Mouse (Mus musculus) heart, postnatal 4 days (tissue): ENCODE measurements at regions not wholly inside any gene's neighbourhood (a gene's known extent, or its start where the extent isn't known, plus 50 kb on each side); places are given as distances from the start of the nearest gene placed in this dataset.
"Not testable (repeated sequence)": the region's sequence is repeated elsewhere in the genome, so short reads cannot be mapped to it uniquely, and the experiment has no call there.

ENCODE experiments used
- DNase-seq: peaks from one replicate; pipeline ENCODE4 v3.0.0; 2021

DNA sequence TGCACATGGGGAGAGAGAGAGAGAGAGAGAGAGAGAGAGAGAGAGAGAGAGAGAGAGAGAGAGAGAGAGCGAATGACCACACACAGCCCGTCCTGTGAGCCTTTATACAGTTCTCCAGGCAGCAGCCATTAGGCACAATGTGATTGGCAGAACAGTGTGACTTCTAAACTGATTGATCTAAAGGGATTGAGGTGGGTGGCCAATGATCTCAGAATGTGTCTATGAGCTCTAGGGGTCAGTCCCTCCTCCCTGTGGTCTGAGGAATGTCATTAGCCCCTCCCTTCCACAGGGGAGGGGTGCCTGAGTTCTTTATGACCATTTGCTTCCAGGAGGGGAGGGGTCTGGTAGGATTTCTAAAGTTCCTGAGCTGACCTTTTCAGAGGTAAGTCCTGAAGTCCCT lies 62.1 kb downstream of the Duxbl3 start:
- DNase-seq, result not testable (repeated sequence)

- DNase-seq, result no peak
These were observed 63.0 kb downstream of the Duxbl3 start for GRCm38 (mm10) chr14:26320736-26321135.

DNA sequence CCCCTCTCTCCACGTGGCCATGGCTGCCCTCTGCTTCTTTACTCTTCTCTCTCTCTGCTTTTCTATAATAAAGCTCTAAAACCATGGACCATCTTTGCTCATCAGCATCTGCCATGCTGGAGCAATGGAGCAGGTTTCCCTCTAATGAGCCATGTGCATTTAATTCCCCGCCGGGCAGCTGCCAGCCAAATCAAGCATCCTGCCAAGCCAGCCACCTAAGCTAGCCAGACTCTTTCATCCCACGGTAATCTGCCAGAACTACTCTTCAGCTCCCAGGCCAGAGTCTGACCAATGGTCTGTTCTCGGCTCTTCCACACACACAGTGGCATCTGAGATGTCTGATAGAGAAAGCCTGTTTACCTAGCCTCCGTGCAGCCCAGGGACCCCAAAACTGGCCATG lies 70.8 kb downstream of the Duxbl3 start:
- no peak for DNase-seq

DNA sequence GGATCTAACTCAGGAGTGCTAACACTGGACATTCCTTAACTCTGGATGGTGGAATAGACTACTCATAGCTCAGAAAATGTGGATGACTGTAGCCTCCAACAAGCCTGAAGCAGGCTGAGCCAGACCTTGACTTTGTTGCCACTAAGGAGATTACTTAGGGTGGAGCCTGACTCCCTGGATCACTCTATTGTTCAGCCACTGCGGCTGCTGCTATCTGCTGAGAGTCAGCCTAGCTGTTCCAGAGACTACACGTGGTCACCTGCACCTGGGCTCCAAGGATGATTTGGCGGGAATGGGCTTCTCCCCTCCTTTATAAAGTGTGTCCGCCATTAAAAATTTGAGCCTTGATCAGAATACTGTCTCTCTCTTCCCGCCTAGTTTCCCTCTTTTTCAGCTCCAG lies 83.3 kb downstream of the Duxbl3 start:
- no peak for DNase-seq

- no peak for DNase-seq
These were observed 87.5 kb downstream of the Duxbl3 start for GRCm38 (mm10) chr14:26345227-26345626.

DNA sequence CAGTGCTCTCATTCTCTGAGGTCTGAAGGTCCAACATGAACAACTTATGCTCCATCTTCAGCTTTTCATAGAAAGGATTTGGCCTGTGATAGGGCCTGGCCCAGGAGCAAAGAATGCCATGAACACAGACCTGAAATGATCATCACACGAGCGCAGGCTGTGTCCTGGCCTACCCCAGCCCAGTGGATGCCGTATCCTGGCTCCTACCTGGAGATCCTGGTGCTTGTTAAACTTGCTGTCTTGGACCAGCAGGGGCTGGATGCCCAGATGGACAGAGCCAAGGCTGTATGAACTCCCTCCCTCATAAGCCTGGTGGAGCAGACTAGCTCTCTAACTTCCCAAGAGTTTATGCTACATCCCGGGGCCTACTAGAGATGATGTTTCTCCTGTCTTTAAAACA lies 89.5 kb downstream of the Duxbl3 start:
- DNase-seq, result no peak

DNA sequence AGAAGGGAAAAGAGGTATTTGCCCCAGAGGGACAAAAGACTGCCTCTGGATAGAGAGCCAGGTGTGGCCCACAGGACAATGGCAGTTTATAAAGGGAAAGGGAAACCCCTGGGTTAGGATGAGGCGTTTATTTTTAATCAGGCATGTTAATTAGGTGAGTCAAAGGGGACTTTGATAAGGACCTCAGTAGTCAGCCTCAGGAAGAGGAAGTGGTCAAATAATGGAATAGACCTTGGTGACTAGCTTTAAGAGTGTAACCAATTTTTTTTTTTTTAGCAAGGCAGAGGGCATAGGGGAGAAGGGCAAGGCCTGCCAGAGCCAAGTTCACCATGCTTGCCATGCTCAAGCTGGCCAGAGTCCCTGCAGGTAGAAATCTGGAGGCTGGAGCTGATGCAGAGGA lies 95.2 kb downstream of the Duxbl3 start:
- DNase-seq, result no peak

DNA sequence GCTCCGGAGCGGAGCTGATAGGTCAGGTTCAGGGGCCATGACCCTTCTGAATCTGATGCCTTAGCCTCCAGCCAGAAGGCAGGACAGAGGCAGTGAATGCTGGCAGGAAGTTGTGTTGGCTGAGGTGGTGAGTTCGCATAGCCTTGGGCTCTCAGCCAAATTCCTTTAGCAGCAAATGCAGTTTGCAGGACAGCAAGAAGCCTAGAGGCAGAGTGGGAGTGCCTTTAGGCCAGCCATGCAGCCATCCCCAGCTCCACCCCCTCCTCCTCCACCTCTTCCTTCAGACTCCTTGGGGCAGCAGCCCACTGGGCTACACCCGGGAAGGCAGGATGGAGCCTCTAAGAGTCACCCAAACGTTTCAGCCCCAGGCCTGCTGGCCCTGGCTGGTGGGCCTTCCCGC lies 99.5 kb downstream of the Duxbl3 start:
- DNase-seq, result peak; percentile 62

DNA sequence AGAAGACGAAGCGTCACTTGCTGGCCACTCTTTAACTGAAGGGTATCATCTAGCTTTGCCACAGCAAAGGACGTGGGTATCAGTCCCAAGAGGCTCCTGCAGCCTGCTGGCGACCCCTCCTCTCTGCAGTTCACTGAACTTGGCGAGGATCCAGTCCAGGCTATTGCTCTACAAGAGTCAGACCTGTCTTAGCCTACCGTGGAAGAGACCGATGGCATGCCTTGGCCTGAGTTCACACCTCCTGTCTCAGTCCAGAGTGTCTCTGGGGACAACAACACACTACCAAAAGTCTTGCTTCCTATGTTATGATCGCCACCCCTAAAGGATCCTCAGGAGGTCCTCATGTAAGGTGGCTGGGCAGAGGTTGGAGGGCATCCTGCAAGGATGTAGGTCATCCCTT lies 100.2 kb downstream of the Duxbl3 start:
- DNase-seq, result no peak

- no peak for DNase-seq
These were observed 102.3 kb downstream of the Duxbl3 start for GRCm38 (mm10) chr14:26360071-26360470.

DNA sequence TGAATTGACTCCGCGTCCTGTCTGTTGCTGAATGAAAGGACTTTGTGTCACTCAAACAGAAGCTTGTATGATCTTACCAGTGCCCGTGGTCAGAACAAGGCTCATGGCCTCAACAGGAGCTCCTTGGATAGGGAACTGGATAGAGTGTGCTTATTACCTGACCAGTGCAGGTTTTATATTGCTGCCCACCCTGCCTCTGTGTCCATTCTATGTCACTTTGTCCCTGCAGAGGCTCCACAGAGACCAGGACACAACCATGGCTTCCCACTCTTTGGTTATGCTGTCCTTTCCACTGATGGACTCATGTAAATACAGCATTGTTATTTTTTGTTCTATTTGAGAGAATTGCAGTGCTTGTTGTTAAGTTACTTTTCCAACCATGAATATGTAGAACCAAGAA lies 103.4 kb downstream of the Duxbl3 start:
- DNase-seq, result no peak
